Mouse (Mus musculus) neural tube, embryonic 11.5 days (tissue): Measurements from ENCODE around the gene 4933427I04Rik. TPM values are rescaled to one million over a fixed set of nuclear protein-coding genes. Genes with fewer than 3 reads are reported as not detected.

Experiments used
- ATAC-seq: fragments of 200-750 bp; cut with Nextera tagmentation; 2 replicates; pipeline ENCODE4 v1.8.0; 2017; ENCODE audit warnings: moderate number of reproducible peaks, mild to moderate bottlenecking, moderate TSS enrichment, moderate library complexity; ENCODE audit not compliant: insufficient read depth, low FRiP score, low TSS enrichment
- DNase-seq: peaks from one replicate; pipeline ENCODE4 v3.0.0-alpha.2; 2015; ENCODE audit warnings: low spot score
- H3K27ac ChIP-seq: fragments of 300-500 bp; sonication (generic); 2 replicates; pipeline ENCODE4 v1.5.1; 2014; ENCODE audit warnings: low read depth, mild to moderate bottlenecking, low read length
- H3K27me3 ChIP-seq: fragments of 300-500 bp; sonication (generic); 2 replicates; pipeline ENCODE4 v1.6.1; 2014; ENCODE audit warnings: mild to moderate bottlenecking, low read length, mixed read lengths; ENCODE audit not compliant: control insufficient read depth, insufficient read depth
- H3K36me3 ChIP-seq: fragments of 300-500 bp; sonication (generic); 2 replicates; pipeline ENCODE4 v1.6.1; 2014; ENCODE audit warnings: mild to moderate bottlenecking, low read length, moderate library complexity, mixed read lengths; ENCODE audit not compliant: control insufficient read depth, insufficient read depth
- H3K4me1 ChIP-seq: fragments of 300-500 bp; sonication (generic); 2 replicates; pipeline ENCODE4 v1.6.1; 2014; ENCODE audit warnings: low read length, mixed read lengths; ENCODE audit not compliant: control insufficient read depth, insufficient read depth
- H3K4me2 ChIP-seq: fragments of 300-500 bp; sonication (generic); 2 replicates; pipeline ENCODE4 v1.6.1; 2014; ENCODE audit warnings: low read depth, mild to moderate bottlenecking, moderate library complexity
- H3K4me3 ChIP-seq: fragments of 300-500 bp; sonication (generic); 2 replicates; pipeline ENCODE4 v1.5.1; 2014; ENCODE audit warnings: low read depth, low read length
- H3K9ac ChIP-seq: fragments of 300-500 bp; sonication (generic); 2 replicates; pipeline ENCODE4 v1.6.1; 2014; ENCODE audit warnings: mild to moderate bottlenecking, low read length
- H3K9me3 ChIP-seq: fragments of 300-500 bp; sonication (generic); 2 replicates; pipeline ENCODE4 v1.6.1; 2016; ENCODE audit warnings: low read length; ENCODE audit not compliant: control insufficient read depth
- WGBS: fragments of 180-500 bp; shearing (Covaris S2); extraction: QIAGEN DNeasy Blood & Tissue Kit; methylation state at CpG from one replicate; pipeline ENCODE4 v1.1.7; 2014; 5-methylcytosine and 5-hydroxymethylcytosine counted together
- polyA plus RNA-seq: library from polyadenylated mRNA; unstranded; fragments of >200 nt; fragmentation: Nextera tagmentation; extraction: Ambion mirVana; gene quantifications from 2 replicates; pipeline ENCODE4 v1.2.1, GENCODE M21; 2014

Gene 4933427I04Rik
- not detected in 2 replicates for polyA plus RNA-seq

DNA sequence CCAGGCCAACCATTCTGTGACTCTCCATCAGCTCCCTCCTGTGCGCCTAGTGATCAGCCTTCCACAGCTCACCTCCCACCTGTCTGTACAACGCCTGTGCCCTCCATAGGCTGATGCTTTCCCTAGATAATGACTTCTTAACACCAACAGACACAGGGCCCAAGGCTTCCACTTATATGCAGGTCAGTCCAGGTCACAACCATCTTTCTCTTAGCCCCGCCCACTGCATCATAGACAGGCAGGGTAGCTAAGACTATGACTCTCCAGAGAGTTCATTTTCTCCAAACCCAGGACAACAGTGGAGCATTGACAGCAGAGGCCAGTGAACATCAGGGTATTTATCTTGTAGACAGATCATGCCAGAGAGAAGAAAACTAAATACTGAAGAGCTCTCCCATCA lies at the start of gene 4933427I04Rik:
Gene 4933427I04Rik (plus strand): TSS at position 301 of the 400 bp plus-strand sequence.
- Histone ChIP-seq H3K36me3 (no peaks in the 10 kb centered on the region), H3K4me3 (no peak within 1 kb of the TSS), H3K9ac (no peak within 1 kb of the TSS), H3K9me3 (no peaks in the 10 kb centered on the region), H3K4me2 (no peak within 1 kb of the TSS), H3K27ac (no peak within 1 kb of the TSS), H3K4me1 (no peaks in the 10 kb centered on the region), H3K27me3 (no peaks in the 10 kb centered on the region)
- no peak for DNase-seq
- 86% methylated on average over 3 of the region's 3 CpGs for WGBS
- ATAC-seq: no peak

DNA sequence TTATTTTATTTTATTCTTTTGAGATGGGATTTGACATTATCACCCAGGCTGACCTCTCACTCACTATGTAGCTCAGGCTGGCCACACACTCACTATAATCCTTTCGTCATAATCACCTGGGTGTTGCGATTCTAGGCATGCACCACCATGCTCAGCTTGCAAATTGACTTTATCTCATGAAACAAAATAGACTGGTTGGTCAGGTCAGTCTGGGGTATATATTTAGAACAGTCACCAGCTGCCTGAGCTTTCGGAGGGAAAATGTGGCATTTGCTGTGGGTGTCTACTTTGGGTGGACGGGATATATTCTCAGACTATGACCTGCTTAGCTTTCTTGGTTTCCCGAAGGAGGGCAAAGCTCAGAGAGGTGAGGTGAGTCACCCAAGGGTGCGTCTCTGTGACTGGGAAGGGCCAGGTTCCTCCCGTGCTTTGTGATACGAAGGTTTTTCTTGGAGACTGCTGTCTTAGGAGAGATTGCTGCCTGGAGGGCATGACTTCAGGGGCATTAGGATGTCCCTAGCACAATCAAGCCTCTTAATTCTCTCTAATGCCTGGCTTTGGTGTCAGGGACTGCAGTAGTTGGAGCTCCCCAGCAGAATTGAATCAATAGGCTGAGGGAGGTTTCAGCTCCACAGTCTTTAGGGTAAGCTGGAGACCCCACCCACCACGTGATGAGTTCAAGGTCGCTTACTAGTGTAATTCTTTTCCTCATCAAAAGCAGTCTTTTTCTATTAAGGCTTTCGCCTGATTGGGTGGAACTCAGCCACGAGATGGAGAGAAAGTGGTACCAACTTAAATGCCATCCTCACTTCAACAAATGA lies 48.8 kb upstream of the 4933427I04Rik start:
- no peak overlapping the region for H3K4me3 ChIP-seq
- DNase-seq (no peak), ATAC-seq (no peak)
- no peak overlapping the region for H3K9ac ChIP-seq
- no peaks in the 10 kb centered on the region for H3K9me3 ChIP-seq
- 81% methylated on average over 12 of the region's 12 CpGs for WGBS
- H3K27me3 ChIP-seq: no peaks in the 10 kb centered on the region
- peaks cover 4% of the 10 kb centered on the region; the same call in 1 of the 2 replicates for H3K4me1 ChIP-seq
- H3K36me3 ChIP-seq: no peaks in the 10 kb centered on the region
- no peak overlapping the region for H3K27ac ChIP-seq
- H3K4me2 ChIP-seq: no peak overlapping the region

DNA sequence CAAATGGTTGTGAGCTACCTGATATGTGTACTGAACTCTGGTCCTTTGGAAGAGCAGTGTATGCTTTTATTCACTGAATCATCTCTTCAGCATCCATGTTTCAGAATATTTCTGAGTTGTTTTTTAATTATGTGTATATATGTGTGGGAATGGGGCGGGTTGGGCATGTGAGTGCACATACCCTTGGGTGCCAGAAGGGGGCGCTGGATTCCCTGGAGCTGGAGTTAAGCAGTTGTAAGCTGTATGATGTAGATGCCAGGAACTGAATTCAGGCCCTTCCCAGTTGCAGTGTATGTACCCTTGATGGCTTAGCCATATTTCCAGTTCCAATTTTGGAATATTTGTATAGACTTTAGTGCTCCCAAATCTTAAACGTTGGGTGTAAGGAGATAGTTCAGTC lies 47.0 kb upstream of the 4933427I04Rik start:
- Histone ChIP-seq H3K27me3 (no peaks in the 10 kb centered on the region), H3K27ac (no peak overlapping the region), H3K4me1 (peaks cover 4% of the 10 kb centered on the region; the same call in 1 of the 2 replicates), H3K4me3 (no peak overlapping the region), H3K4me2 (no peak overlapping the region), H3K36me3 (no peaks in the 10 kb centered on the region), H3K9ac (no peak overlapping the region), H3K9me3 (no peaks in the 10 kb centered on the region)
- ATAC-seq: no peak
- DNase-seq: no peak
- WGBS: 76% methylated on average over 3 of the region's 3 CpGs

DNA sequence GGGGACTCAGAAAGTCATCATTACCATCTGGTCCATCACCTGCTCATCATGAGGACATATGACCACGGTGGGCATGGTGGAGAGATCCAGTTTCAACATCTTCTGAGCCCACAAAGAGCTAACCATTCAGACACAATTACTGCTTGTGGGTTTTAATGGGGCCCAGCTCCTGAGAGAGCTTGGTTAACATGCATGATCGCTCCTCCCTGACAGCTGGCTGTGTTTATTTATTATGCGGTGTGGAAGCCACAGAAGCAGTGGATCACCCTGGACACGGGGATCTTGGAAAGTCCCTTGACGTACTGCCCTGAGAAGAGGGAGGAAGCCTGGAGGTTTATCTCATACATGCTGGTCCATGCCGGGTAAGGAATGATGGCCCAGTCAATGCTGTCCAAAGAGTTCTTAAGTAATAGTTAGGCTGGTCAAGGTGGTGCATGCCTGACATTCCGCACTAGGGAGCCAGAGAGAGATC lies 45.4 kb upstream of the 4933427I04Rik start:
- ATAC-seq: no peak
- no peaks in the 10 kb centered on the region for H3K27me3 ChIP-seq
- no peak overlapping the region for H3K4me3 ChIP-seq
- no peaks in the 10 kb centered on the region for H3K9me3 ChIP-seq
- H3K36me3 ChIP-seq: no peaks in the 10 kb centered on the region
- no peak for DNase-seq
- H3K4me1 ChIP-seq: peaks cover 4% of the 10 kb centered on the region; the same call in 1 of the 2 replicates
- WGBS: 53% methylated on average over 7 of the region's 7 CpGs
- no peak overlapping the region for H3K4me2 ChIP-seq
- no peak overlapping the region for H3K9ac ChIP-seq
- H3K27ac ChIP-seq: no peak overlapping the region

DNA sequence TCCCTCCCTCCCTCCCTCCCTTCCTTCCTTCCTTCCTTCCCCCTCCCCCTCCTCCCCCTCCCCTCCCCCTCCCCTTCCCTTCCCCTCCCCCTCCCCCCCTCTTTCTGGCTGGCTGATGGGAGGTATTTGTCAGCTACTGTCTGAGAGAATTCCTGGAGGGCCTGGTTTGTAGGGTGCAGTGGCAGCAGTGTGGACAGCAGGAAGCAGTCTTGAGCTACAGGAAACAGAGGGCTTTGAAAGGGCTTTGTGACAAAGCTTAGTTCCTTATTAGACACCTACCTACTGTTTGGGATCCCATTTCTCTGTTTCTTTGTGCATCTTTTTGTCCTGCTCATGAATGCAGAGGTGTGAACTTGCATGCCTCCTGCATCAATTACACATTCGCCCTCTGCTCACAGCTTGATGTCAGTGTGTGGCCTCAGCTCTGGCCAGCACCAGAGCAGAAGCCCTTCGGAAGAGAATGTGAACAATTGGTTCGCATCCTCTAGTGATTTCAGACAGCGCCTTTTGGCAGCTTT lies 40.3 kb upstream of the 4933427I04Rik start:
- H3K4me1 ChIP-seq: no peaks in the 10 kb centered on the region
- no peaks in the 10 kb centered on the region for H3K27me3 ChIP-seq
- H3K4me2 ChIP-seq: no peak overlapping the region
- H3K9me3 ChIP-seq: no peaks in the 10 kb centered on the region
- no peak overlapping the region for H3K27ac ChIP-seq
- no peak overlapping the region for H3K9ac ChIP-seq
- H3K36me3 ChIP-seq: no peaks in the 10 kb centered on the region
- DNase-seq: no peak
- ATAC-seq: no peak
- 43% methylated on average over 4 of the region's 4 CpGs for WGBS
- H3K4me3 ChIP-seq: no peak overlapping the region

DNA sequence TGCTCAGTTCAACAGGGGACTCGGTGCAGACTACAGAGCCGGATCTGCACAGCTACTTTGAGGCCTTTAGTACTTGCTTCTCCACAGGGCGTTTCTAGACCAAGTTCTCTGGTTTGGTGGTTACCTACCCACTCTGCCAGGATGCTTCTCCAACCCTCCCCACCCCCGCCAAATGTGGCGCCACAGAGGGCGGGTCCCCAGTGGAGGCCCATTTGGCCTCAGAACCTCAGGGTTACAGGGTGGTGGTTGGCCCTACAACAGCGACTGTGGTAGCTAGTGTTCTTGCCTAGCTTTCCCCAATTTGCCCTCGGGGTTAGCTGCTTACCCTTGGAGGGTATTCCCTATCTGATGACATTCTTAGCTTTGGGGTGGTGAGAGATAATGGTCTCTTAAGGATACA lies 17.4 kb upstream of the 4933427I04Rik start:
- Histone ChIP-seq H3K27ac (no peak overlapping the region), H3K36me3 (no peaks in the 10 kb centered on the region), H3K4me1 (no peaks in the 10 kb centered on the region), H3K9ac (no peak overlapping the region), H3K27me3 (no peaks in the 10 kb centered on the region), H3K9me3 (no peaks in the 10 kb centered on the region), H3K4me2 (no peak overlapping the region), H3K4me3 (no peak overlapping the region)
- ATAC-seq: no peak
- WGBS: 87% methylated on average over 8 of the region's 8 CpGs
- DNase-seq: no peak

DNA sequence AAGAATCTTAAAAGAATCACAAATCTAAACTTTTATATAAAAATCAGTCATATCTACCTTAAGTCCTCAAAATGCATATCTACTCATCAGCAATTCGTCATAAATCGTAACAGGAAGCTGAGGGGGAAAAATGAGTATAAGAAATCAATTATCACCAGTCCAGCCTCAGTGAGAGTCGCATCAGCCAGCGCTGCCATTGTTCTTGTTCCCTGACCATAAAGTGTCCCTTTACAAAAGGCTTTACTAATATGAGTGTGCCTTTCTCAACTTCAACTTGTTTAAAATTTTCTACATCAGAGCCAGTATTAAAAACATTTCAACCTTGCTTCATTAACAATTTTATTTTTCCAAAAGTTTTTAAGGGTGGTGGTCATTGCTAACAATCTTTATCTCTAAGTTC lies 2.6 kb upstream of the 4933427I04Rik start:
- WGBS: 79% methylated on average over 4 of the region's 4 CpGs
- Histone ChIP-seq H3K27me3 (no peaks in the 10 kb centered on the region), H3K9ac (no peak overlapping the region), H3K27ac (no peak overlapping the region), H3K4me2 (no peak overlapping the region), H3K36me3 (no peaks in the 10 kb centered on the region), H3K4me1 (no peaks in the 10 kb centered on the region), H3K4me3 (no peak overlapping the region), H3K9me3 (no peaks in the 10 kb centered on the region)
- ATAC-seq: no peak
- DNase-seq: no peak

DNA sequence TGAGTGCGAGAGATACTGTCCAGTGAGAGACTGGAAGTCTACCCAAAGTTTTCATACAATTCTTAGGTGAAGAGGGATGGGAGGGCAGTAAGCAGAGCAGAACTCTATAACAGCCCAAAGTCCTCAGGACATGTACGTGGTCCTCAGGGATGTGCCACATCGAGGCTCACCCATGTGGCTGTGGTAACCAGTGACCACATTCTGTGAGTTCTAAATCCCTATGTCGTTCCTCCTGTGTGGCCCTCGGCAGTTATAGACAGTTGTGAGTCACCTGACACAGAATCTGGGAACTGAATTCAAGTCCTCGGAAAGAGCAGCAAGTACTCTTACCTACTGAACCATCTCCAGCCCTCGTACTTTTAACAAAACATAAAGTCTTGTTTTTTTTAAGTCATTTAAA lies 1.4 kb upstream of the 4933427I04Rik start:
- H3K36me3 ChIP-seq: no peaks in the 10 kb centered on the region
- no peaks in the 10 kb centered on the region for H3K27me3 ChIP-seq
- no peak overlapping the region for H3K4me3 ChIP-seq
- no peak overlapping the region for H3K27ac ChIP-seq
- no peaks in the 10 kb centered on the region for H3K9me3 ChIP-seq
- no peak overlapping the region for H3K4me2 ChIP-seq
- WGBS: 93% methylated on average over 7 of the region's 7 CpGs
- ATAC-seq (no peak), DNase-seq (no peak)
- H3K9ac ChIP-seq: no peak overlapping the region
- H3K4me1 ChIP-seq: no peaks in the 10 kb centered on the region

DNA sequence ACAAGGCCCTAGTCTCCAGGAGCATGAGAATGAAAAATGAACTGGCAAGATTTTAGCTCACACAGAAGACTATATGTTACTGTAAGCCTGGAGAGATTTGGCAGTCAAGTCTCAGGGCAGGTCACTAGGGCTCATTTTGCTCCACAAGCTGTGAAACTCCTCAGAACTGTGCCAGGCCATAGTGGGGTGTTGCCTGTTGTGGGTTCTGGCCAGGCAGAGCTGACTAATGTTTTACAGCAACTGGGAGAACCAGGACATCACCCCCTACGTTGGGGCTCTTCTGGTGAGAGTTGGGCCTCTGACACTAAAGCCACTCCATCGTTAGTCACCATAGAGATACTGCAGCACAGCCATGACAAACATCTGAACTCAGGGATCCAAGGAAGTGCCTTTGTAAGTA lies 324 bp downstream of the 4933427I04Rik start:
- Histone ChIP-seq H3K36me3 (no peaks in the 10 kb centered on the region), H3K27ac (no peak overlapping the region), H3K9me3 (no peaks in the 10 kb centered on the region), H3K4me2 (no peak overlapping the region), H3K4me3 (no peak overlapping the region), H3K9ac (no peak overlapping the region), H3K4me1 (no peaks in the 10 kb centered on the region), H3K27me3 (no peaks in the 10 kb centered on the region)
- 63% methylated on average over 2 of the region's 2 CpGs for WGBS
- ATAC-seq (no peak), DNase-seq (no peak)
